Mouse (Mus musculus): Measurements from ENCODE around the gene Rbms1.
A peak's percentile ranks its signal among the peaks of the same experiment; 100 is the strongest.

The Rbms1 gene

DNA sequence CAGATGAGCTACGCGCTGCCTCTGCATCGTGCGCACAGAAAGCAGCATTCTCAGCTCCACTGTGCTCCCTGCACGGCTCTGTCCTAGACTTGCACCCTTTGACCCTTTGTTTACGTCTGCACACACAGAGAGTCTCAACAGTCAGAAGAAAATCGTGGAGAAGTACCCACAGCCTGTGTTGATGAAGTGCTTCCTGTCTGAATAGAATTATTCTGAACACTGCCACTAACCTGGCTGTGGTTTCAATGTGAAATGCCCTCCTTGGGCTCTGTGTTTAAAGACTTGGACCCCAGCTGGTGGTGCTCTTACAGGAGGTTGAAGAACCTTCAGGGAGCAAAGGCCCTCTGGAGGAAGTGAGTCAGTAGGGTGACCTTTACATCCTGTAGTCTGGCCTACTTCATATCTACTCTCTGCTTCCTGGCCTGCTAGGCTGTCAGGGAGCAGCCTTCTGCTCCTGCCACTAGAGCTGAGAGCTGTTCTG, 153.5 kb downstream of the Rbms1 start:
- DNase-seq (ENCODE audit: low read depth, low spot score), result peak; percentile 50

DNA sequence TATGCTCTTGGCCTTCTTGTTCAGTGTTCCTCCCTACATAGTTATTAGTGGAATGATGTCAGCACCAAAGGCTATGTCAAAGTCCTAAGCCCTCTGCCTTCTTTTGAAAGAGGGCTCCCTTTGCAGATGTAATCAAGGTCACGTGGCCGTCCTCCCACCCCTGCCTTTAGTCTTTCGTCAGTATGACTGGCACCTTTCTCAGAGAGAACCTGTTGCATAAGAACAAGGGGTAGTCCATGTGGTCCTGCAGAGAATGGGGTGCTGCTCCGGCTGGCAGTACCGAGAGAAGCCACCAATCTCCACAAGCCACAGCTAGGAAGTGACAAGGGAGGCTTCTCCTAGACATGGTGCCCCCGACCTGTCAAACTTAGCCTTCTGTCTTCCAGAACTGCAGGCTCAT, 154.2 kb downstream of the Rbms1 start:
- DNase-seq (ENCODE audit: low read depth, low spot score), result no peak

DNA sequence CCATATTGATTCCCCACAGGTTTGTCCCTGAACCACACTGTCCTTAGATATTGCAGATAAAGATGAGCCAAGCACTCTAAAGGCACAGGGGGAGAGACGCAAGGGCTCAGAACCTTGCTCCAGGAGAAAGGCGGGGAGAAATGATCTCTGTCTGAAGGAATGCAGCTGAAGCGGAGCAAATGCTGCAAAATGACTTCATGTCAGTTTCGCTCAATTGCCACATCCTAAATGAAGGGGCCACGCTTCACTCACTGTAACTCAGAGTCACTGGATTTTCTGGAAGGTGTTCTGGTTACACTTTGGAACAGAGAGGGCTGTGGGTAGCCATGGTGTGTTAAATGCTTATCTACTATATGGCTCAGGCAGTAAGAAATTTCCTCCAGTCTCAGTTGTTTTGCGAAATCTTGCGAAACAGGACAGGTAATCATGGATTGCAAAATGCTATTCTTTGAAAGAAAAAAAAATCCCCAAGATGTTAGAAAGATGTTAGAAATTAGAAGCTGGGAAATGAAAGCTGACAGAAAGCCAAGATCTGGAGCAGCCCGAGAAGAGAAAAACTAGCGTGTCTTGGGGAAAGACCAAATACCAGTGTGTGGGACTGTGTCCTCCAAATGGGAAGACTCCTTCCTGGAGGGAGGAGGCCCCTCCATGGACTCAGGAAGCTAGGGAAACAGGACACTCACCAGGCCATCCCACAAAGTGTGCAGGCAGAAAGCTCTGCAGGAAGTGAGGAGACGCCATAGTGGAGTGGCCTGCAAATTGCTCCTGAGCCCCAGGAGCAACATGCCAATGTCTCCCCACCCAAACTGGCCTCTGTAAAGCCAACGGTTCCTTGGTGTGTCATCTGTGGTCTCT, 155.4 kb downstream of the Rbms1 start:
- no peak for DNase-seq (ENCODE audit: low read depth, low spot score)

DNA sequence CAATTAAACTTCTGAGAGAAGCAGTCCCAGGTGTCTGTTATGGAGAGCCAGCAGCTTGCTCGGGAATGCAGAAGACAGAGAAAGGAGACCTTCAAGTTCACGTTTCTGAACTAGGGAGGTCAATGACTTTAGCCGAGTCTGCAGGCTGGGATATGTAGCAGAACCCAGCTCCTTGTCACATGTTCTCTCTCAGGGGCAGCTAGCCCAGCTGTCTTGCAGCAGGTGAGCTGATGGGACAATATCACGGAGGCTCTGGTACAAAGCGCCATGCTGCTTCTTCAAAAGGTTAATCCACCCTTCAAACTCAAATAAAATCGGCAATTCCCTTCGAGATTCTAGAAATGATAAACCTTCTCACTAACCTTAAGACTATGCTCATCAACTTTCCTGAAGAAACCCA, 158.2 kb downstream of the Rbms1 start:
- no peak for DNase-seq (ENCODE audit: low read depth, low spot score)

DNA sequence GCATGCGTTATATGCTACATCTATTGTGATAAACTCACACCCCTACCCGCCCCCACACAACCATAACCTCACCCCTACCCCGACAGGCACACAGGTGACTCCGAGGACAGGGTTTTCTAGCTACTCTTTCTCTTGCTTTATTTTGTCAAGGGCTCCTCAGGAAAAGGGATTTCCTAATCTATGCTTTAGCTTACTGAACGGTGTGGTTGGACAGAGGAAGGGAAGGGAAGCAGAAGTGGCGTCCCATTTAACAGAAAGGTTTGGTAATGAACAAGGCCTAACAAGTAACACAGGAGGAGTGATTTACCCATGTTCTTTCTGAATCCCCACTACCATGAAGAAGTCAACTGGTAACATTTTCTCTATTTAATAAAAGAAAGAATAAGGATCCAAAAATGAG, 159.6 kb downstream of the Rbms1 start:
- DNase-seq (ENCODE audit: low read depth, low spot score), result no peak

DNA sequence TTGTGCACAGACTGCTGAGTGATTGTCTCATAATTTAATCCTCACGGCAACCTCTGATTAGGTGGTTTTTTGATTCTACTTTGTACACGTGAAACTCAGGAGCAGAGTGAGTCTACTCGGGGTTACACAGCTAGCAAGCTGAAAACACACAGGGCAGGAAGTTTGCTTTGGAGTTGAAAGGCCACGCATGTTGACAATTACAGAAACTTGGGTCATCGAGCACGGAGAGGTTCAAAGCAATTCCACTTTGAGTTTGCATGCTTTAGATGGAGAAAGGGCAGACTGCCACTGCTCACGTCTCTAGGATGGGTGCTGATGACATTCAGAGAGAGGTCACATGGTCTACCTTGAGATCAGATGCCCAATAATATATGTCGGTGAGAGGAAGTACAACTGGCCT, 160.2 kb downstream of the Rbms1 start:
- peak; percentile 26 for DNase-seq (ENCODE audit: low read depth, low spot score)

DNA sequence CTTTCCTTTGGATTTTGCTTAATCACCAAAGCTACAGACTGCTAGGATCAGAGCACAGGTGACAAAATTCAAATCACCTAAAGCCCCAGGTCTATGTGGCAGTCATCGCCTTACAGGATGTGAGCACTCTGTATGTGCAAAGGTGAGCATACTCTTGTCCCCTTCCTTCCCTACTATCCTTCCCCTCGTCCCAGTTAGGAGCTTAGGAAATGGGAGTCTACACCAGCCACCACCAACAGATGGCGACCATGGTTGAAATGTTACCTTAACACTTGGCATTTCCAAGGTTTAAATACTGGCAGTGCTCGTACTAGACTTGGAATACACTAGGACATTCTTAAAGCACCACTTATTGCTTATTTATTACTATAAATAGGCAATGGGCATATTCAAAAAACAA, 160.8 kb downstream of the Rbms1 start:
- peak; percentile 32 for DNase-seq (ENCODE audit: low read depth, low spot score)

DNA sequence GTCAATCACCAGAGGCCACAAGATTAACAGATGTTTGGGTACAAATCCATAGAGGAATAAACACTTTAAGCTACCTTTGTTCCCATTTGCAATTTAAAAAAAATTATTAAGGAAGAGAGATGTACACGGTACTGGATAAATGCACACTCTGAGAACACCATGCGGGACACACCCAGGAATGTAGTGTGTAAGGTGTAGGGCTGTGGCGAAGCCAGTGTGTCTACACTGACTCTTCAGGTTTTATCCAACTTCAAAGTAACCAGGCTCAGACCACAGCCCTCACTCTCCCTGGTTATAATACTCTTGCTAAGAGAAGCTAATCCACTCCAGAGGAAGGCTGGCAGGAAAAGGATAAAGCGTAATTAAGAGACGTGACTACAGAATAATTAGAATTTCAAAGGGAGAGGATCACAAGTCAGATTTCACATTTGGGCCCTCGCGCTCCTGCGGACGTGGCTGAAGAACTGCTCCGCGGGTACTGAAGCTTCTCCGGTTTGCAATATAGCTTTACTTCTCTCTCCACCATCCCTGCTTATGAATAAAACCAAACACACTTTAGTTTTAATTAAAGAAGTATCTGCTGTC, 161.3 kb downstream of the Rbms1 start:
- no peak for DNase-seq (ENCODE audit: low read depth, low spot score)

DNA sequence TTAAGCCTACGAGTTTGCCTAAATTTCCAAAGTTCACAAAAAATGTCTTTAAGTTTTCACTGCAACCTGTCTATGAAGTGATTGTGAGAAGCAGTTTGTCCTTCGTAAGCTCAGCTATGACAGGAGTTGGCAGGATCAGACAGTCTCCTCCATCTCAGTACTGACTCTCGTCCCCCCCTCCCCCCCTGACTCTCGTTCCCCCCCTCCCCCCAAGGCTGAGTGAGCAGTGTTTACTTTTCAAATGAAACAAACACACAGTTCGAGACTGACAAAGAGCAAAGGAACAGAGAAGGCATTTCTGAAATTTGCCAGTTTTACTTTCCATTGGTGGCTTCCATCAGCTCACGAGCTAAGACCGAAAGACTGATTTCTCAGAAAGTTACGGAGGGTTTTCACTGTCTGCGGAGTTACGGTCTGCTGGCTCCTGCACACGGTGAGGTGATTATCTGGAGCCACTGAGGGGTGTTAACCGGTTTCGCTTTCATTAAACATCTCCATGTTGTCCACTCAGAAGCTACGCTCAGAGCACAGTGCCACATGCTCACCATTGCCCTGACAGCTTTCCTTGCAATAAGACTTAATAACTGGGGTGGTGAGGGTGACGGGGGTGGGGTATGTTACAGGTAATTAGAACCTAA, 162.0 kb downstream of the Rbms1 start:
- peak; percentile 22 for DNase-seq (ENCODE audit: low read depth, low spot score)

DNA sequence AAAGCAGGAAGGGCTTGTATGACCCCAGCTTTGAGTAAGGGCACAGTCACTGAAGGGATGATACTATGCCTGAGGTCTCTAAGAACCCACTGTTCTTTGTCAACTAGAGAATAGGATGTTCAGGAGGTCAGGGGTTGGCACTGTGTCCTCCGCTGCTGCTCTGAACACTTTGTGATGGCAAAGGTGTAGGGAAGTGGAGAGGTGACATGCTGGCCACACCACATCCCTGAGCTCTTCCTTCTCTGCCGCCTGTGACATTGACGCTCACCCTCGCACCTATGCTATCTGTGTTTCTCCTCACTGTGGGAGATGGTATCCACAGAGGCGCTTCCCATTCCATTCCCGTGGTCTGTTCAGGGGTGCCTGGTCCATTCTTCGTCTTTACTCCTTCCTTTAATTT, 163.2 kb downstream of the Rbms1 start:
- no peak for DNase-seq (ENCODE audit: low read depth, low spot score)

DNA sequence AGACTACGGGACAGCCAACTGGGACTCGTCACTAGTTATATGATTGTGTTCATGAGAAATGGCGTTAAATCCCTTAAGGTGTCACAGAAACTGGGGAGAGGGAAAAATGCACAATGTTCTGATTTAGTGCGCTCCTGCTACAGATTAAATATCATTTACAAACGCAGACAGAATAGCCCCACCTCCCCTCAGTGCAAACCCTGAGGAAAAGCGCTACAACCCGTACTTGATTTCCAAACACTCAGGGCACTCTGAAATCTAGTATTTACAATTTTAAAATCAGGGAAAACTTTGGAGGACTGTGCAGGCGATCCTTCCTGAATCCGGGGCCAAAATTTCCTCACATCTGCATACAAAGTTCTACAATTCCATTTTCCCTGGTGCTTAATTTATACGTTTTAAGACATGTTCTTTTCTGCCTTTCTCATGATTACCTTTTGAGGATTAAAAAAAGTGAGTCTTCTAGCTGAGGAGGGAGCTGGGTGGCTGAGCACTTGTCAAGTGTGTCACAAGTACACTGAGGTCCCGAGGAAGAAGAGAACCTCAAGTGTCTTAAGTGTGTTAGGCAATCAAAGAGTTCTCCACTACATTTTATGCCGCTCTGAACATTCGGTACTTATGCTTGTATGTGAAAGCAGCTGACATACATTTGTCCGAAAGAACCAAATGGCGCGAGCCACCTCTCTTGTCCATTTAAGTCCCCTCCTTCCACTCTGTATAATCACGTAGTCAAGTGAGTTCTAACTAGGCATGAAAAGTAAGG, 164.0 kb downstream of the Rbms1 start:
- DNase-seq (ENCODE audit: low read depth, low spot score), result no peak

DNA sequence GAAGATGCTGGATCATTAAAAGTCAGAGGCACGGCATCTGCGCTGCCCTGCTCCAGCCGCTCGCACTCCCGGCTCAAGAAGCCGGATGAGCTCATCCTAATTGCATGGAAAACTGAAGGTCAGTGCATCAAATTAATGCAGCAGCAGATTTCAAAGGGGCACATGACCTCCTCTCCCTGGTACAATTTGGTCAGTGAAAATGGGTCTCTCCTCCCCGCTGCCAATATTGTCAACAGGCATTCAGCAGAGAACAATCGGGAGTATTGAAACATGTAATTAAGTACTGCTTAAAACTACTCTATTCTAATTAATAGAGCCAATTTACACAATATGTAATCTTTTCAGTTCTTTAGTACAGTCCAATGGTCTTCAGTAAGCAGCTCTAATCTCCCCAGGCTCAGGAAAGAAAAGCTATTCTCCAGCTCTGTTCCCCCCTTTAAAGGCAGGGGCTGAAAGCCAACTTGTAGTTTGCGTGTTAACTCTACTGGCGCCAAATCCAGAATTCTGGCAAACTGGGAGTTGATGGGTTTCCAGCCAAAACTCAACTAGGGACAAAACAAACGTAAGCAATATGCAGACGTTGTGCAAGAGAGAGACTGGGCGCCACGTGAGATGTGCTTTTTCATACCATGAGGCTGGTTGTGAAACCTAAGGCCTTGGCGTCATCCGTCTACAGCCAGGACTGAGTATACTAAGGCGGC, 165.9 kb downstream of the Rbms1 start:
- DNase-seq (ENCODE audit: low read depth, low spot score), result no peak

DNA sequence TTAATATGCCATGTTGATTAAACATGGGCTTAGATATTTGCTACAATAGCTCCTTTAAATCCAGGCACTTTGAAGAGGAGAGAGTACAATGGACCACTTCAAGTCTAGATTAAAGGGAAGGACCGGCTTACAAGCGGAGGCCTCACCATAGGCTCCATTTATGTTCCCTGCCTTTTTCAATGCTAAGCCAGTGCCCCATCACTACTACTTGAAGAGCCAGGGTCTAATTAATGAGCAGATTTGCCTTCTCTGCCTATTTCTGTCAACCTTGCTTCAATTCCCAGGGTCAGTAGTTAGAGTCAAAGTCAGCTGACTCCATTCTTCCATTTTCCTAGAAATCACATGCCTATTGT, 166.4 kb downstream of the Rbms1 start:
- no peak for DNase-seq (ENCODE audit: low read depth, low spot score)

DNA sequence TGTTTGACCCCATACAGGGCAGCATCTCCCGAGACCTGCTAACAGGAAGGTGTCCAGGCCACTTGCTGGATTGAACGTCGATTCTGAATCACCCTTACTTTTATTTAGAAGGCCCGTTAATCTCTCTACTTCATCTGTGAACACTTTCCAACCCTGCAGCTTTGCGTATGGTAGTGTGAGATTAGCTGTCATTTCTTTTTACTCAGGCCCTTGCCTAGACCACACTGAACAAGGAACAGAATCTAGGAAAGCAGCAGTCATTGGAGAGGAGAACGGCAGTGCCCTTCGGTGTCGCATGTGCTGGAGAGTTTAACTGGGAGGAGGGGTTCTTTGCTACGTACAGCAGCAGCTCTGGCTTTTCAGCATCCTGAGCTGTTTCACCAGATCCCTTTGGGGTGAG, 167.1 kb downstream of the Rbms1 start:
- DNase-seq (ENCODE audit: low read depth, low spot score), result no peak

DNA sequence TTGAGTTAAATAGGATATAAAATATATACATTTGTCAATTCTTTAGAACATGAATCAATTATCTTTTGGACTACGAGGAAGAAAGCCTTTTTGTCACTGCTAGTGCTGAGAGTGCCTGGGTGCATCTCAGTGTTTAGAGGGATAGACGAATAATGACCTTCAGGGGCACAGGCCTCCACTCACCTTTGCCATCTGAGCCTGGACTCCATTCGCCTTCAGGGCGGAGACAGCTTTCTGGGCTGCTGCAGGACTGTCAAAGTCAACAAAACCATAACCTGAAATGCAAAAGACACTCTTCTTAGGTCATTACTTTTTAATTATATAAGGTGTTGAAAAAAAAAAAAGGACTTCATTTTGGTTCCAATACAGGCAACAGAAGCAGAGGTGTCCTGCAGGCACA, 170.5 kb downstream of the Rbms1 start:
- DNase-seq (ENCODE audit: low read depth, low spot score), result no peak

DNA sequence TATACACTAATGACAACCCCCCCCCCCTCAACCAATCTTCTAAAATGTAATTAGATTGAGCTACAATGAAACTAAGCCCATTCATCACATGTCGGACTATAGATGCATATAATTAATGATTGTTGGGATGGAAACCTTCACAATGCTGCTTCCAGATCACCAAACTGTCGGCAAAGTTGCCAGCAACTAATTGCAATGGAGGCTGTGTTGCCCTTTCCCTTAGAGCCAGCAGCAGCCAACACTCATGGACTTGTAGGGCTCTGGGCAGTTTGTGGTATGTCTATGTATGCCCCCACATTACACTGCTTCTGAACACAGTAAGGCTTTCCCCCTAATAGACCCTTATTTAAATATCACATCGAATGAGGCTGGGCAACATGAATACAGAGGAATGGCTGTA, 173.9 kb downstream of the Rbms1 start:
- no peak for DNase-seq (ENCODE audit: low read depth, low spot score)

DNA sequence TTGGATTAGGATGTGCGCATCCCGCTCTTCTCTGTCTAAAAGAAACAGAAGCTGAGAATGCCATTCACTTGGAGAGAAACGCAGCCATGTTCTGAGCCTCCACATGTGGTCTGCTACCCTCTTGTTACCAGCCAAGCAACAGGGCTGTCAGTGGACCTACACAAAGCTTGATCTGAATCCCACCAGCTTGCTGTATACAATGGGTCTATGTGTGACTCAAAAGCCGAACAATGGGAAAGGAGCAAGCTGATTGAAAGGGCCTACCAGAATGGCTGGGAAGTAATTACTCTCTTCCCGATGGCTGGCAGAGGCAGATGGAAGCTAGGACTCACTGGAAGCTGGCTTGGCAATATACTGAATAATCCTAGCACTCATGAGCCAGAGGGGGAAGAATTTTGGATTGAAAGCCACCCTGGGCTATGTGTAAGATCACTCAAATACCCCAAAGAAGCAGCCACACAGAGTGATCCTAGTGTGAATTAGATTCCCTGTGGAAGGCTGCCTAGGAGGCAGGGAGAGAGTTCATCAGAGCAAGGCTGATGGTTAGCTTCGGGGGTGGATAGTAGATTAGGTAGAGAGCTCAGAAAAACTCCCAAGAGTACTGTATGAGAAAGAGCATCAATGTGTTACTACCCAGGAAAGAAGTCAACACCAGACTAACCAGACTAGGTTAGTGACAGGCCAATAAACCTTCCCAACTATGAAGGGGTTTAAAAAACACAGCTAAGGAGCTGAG, 174.7 kb downstream of the Rbms1 start:
- no peak for DNase-seq (ENCODE audit: low read depth, low spot score)

DNA sequence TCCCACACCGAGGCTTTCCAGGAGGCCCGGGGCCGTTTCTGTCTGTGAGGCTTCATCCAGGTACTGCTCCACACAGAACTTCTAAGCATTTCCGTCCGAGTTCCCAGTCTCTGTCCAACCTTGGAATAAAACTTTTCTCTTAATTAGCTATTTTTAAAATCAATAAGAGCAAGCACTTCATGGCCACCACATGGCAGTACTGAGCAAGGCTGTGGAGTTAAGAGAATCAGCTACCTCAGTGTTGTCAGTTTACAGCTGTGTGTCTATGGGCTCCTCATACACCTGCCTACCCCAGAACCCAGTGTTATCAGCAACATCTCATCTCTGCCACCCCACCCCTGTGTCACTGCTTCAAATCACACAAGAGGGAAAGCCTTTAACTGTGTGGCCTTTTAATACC, 175.9 kb downstream of the Rbms1 start:
- DNase-seq (ENCODE audit: low read depth, low spot score), result peak; percentile 12

DNA sequence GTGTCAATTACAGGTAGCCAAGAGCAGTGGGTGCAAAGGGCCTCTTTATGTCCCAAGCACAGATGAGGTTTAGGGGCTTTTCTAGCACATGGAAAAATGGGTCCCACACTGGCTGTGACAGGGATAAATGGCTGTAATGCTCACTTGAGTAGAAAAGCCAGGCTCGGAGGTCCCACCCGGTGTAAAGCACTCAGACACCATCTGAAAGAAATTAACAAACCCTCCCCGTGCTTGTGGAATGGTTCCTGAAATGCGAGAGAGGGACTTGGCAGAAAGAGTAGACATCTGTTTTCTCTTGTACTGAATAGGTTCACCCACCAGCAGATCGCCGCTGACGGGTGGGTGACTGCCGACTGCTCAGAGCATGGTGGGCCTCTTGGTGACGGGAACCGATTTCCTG, 176.7 kb downstream of the Rbms1 start:
- DNase-seq (ENCODE audit: low read depth, low spot score), result no peak

DNA sequence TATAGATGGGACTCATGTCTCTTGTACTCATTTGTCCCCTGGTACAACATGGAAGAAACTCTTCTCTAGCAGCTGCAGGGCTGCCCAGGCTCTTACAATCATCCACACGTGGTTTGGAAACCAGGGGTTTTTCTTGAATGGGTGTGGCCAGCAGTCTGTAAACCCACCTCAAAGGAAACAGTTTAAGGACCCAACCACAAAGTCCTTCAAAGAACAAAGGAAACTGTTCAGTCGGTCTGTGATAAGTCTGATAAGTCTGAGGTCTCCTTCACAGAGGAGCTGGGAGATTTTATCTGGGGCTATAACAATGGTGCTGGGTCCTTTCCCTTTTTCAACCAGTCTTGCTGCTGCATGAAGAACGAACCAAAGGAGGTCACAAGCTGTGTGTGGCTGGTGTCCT, 188.5 kb downstream of the Rbms1 start:
- DNase-seq (ENCODE audit: low read depth, low spot score), result peak; percentile 65

DNA sequence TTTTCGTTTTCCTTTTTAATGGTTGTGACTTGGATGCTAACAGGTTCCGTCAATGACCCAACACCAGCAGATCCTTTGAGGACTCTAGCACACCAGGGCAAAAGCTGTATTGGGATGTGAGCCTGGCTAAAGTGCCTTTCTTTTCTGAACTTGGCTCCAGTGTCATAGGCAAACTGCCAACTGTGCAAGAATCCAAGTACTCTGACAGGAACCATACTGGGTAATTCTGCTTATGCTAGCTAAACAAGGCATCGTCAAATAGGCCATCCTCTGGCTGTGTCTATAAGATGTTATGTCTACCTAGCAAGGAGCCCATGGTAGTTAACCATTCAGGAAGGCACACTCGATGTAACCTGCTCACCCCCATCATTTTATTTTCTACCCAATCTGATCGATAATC, 189.4 kb downstream of the Rbms1 start:
- DNase-seq (ENCODE audit: low read depth, low spot score), result no peak
